Mouse (Mus musculus): ENCODE data around the gene Zfp59.

- TF ChIP-seq RCOR1 (IDR thresholded peaks at IDR 0.05; ENCODE audit: low read depth, low read length): no peak
- no peak for TF ChIP-seq CTCF (IDR thresholded peaks at IDR 0.05 in 2 of 3, conservative IDR thresholded peaks at IDR 0.05 in 1 of 3; ENCODE audit: control insufficient read depth in 1 of 3, insufficient read depth in 1 of 3, low read depth in 2 of 3, low read length in 3 of 3, poor library complexity in 1 of 3, severe bottlenecking in 1 of 3)
- TF ChIP-seq NRF1 (IDR thresholded peaks at IDR 0.05; ENCODE audit: insufficient read depth, low read depth, low read length, poor library complexity, severe bottlenecking): no peak
- TF ChIP-seq POLR2A (IDR thresholded peaks at IDR 0.05; ENCODE audit: control insufficient read depth in 1 of 2, insufficient read depth in 1 of 2, low read depth in 1 of 2, low read length in 2 of 2, poor library complexity in 1 of 2): no peak
- no peak for TF ChIP-seq TAL1 (IDR thresholded peaks at IDR 0.05; ENCODE audit: low read length)
- no peak for TF ChIP-seq E2F4 (IDR thresholded peaks at IDR 0.05; ENCODE audit: borderline replicate concordance, low read depth, low read length)
- TF ChIP-seq ETS1 (IDR thresholded peaks at IDR 0.05; ENCODE audit: low read depth, low read length): no peak
- no peak for TF ChIP-seq HCFC1 (IDR thresholded peaks at IDR 0.05; ENCODE audit: low read depth, low read length)
- TF ChIP-seq GATA1 (IDR thresholded peaks at IDR 0.05; ENCODE audit: low read depth, low read length): no peak
- TF ChIP-seq CHD1 (IDR thresholded peaks at IDR 0.05; ENCODE audit: low read depth, low read length): no peak
Observed at GRCm38 (mm10) chr7:27834131-27834530, 4.3 kb upstream of the Zfp59 start.

All from MEL (cell line).